In the genomic region with DNA sequence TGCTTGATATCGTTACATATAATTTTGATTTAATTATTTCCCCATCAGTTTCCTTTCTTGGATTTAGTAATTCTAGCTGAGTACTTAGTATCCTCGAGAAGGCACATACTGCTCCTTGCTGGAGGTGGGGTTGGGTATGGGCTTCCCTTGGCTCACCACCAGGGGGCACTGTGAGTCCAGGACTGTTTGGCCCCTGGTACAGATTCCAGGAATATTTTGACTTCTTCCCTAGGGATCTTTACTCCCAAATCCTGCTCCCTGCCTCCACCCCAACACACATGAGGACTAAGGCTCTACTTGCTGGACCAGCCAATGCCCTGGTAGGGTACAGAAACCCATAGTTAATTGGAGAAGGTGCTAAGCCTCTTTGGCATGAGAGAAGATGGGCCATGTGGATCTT, we compare ENCODE assay signal across 8 mouse cellular contexts. TPM values are rescaled to one million over a fixed set of nuclear protein-coding genes. Genes with fewer than 3 reads are reported as not detected.
DNase-seq lines count a peak whose midpoint lies in the region; ATAC-seq and TF ChIP-seq lines count a peak whose summit lies in the region.

No protein-coding gene starts in this region.

- no peak overlapping the region for H3K27ac ChIP-seq in bone marrow macrophage, adult 2 months (ENCODE audit: insufficient read depth, low read depth, low read length)
- H3K27ac ChIP-seq in heart, embryonic 16.5 days (ENCODE audit: low read length): no peak overlapping the region

- no peaks in the 10 kb centered on the region for H3K4me1 ChIP-seq in bone marrow macrophage, adult 2 months (ENCODE audit: control insufficient read depth, insufficient read depth, low read length)
- peaks cover 3% of the 10 kb centered on the region; the same call in 1 of the 2 replicates for H3K4me1 ChIP-seq in heart, embryonic 16.5 days (ENCODE audit: control insufficient read depth, insufficient read depth, low read length)
- H3K4me1 ChIP-seq in lung, adult 2 months (ENCODE audit: control insufficient read depth, insufficient read depth, low read length): peaks cover 2% of the 10 kb centered on the region; the same call in 1 of the 2 replicates

- peak; percentile 89 for TF ChIP-seq CTCF in bone marrow macrophage, adult 2 months (IDR thresholded peaks at IDR 0.05; ENCODE audit: low read depth, low read length)
- TF ChIP-seq CTCF in lung, adult 2 months (IDR thresholded peaks at IDR 0.05; ENCODE audit: insufficient read depth, low read length): peak; percentile 78

- peak; percentile 71 for DNase-seq in ES-CJ7 (ENCODE audit: low read depth, low spot score)
- DNase-seq in layer of hippocampus, adult 11-12 months (ENCODE audit: low spot score): peak; percentile 74
- peak; percentile 68 for DNase-seq in lung, adult 2 months
- peak; percentile 62 for DNase-seq in ovary, postnatal 14 days (ENCODE audit: low spot score)
- peak; percentile 64 for DNase-seq in urinary bladder, adult 2 months (ENCODE audit: low spot score)

- 8% methylated on average over 2 of the region's 2 CpGs for WGBS in heart, embryonic 16.5 days
- 6% methylated on average over 2 of the region's 2 CpGs for WGBS in lung, adult 2 months

- no peak overlapping the region for H3K4me2 ChIP-seq in heart, embryonic 16.5 days (ENCODE audit: low read depth, low read length)

- no peak for TF ChIP-seq POLR2A in bone marrow macrophage, adult 2 months (IDR thresholded peaks at IDR 0.05; ENCODE audit: borderline replicate concordance, low read depth, low read length)
- TF ChIP-seq POLR2A in lung, adult 2 months (IDR thresholded peaks at IDR 0.05; ENCODE audit: borderline replicate concordance, extremely low read depth, low read depth, low read length): no peak

- H3K4me3 ChIP-seq in bone marrow macrophage, adult 2 months (ENCODE audit: insufficient read depth, low read length): no peak overlapping the region
- H3K4me3 ChIP-seq in heart, embryonic 16.5 days (ENCODE audit: low read length): no peak overlapping the region
- no peak overlapping the region for H3K4me3 ChIP-seq in lung, adult 2 months (replicated peaks; ENCODE audit: extremely low read depth, low read depth, low read length)

- H3K9me3 ChIP-seq in heart, embryonic 16.5 days (replicated peaks; ENCODE audit: control insufficient read depth, low read length): no peaks in the 10 kb centered on the region

- no peaks in the 10 kb centered on the region for H3K36me3 ChIP-seq in heart, embryonic 16.5 days (ENCODE audit: control insufficient read depth, insufficient read depth)

- no peaks in the 10 kb centered on the region for H3K27me3 ChIP-seq in heart, embryonic 16.5 days (ENCODE audit: control insufficient read depth, insufficient read depth, low read length)

- 0 out of 2 replicates have a peak, but pooled peaks have one; percentile 49 for ATAC-seq in erythroid progenitor cell, adult 5-6 weeks (replicated peaks; ENCODE audit: low FRiP score, poor library complexity, severe bottlenecking)
- ATAC-seq in heart, embryonic 16.5 days (replicated peaks; ENCODE audit: extremely low read depth, insufficient read depth, low FRiP score): peak; percentile 73; the same call in 1 of the 2 replicates

- H3K9ac ChIP-seq in heart, embryonic 16.5 days (ENCODE audit: low read length): no peak overlapping the region

RNA-seq across cellular contexts. Expression of a gene that starts 36.0 kb away (rescaled TPM):
- 41.5 and 42.4 TPM in 2 replicates for polyA plus RNA-seq in bone marrow macrophage, adult 2 months (2012; ENCODE audit: insufficient read depth, insufficient read length, missing spikeins)
- 15.5 and 41.4 TPM in 2 replicates for total RNA-seq in erythroid progenitor cell, adult 5-6 weeks (2015; ENCODE audit: low replicate concordance)
- total RNA-seq in erythroid progenitor cell, adult 5-6 weeks (2017; ENCODE audit: low replicate concordance): 11.3 and 23.1 TPM in 2 replicates
- polyA plus RNA-seq in heart, embryonic 16.5 days (2015; fragmentation: Nextera tagmentation; extraction: Ambion mirVana): 50.1 and 54.9 TPM in 2 replicates
- 6.0 and 10.7 TPM in 2 replicates for polyA plus RNA-seq in lung, adult 2 months (2012; rRNA removed)
- 53.4 and 57.0 TPM in 2 replicates for polyA plus RNA-seq in urinary bladder, adult 2 months (2012; rRNA removed)
